In the genomic region with DNA sequence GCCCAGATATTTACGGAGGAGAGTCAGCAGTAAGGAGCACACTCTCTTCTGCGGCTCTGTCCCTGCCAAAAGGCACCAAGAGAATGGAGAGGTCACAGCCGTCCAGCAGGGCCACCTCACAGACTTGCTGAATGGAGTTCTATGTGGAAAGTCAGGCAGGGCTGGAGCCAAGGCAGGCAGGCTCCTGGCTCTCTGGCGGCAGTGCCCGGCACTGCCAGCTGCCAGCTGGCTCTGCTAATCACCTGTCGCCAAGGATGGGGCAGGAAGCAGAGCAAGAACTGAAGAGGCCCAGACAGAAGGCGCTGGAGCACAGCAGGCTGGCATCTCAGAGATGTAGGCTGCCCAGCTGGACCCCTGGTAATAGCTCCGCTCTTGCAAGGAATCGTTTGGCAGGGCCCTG, we compare ENCODE assay signal across 8 mouse cellular contexts.
DNase-seq lines count a peak whose midpoint lies in the region; ATAC-seq lines count a peak whose summit lies in the region.

No protein-coding gene starts in this region.

- no peaks in the 10 kb centered on the region for H3K9me3 ChIP-seq in kidney, embryonic 15.5 days (replicated peaks)
- H3K9me3 ChIP-seq in heart, embryonic 15.5 days (replicated peaks), result no peaks in the 10 kb centered on the region

- DNase-seq in kidney, postnatal 4 days, result peak; percentile 27 to 39
- peak; percentile 85 for DNase-seq in cerebellum, postnatal 25 days
- DNase-seq in left cerebral cortex, postnatal 10 days (ENCODE audit: extremely low spot score in 1 of 2, low spot score in 2 of 2), result peak; percentile 61 to 71
- no peak for DNase-seq in ovary, postnatal 14 days (ENCODE audit: low spot score)
- no peak for DNase-seq in c-Kit-positive CD71-positive TER-119-positive erythroid progenitor cells, embryonic 14.5 days (ENCODE audit: low spot score)
- DNase-seq in embryo, embryonic 10.5 days (ENCODE audit: low spot score), result no peak

- H3K27ac ChIP-seq in kidney, embryonic 15.5 days, result no peak overlapping the region
- H3K27ac ChIP-seq in heart, embryonic 15.5 days, result 0 out of 2 replicates have a peak overlapping the region, but pooled peaks have one; percentile 7

- H3K27me3 ChIP-seq in kidney, embryonic 15.5 days, result peaks cover 12% of the 10 kb centered on the region; the same call in 1 of the 2 replicates
- H3K27me3 ChIP-seq in heart, embryonic 15.5 days, result peaks cover 19% of the 10 kb centered on the region

- no peak overlapping the region for H3K4me2 ChIP-seq in kidney, embryonic 15.5 days
- no peak overlapping the region for H3K4me2 ChIP-seq in heart, embryonic 15.5 days

- no peaks in the 10 kb centered on the region for H3K36me3 ChIP-seq in kidney, embryonic 15.5 days
- H3K36me3 ChIP-seq in heart, embryonic 15.5 days, result no peaks in the 10 kb centered on the region

- no peak overlapping the region for H3K4me3 ChIP-seq in kidney, embryonic 15.5 days (replicated peaks)
- H3K4me3 ChIP-seq in heart, embryonic 15.5 days, result no peak overlapping the region

- H3K4me1 ChIP-seq in kidney, embryonic 15.5 days, result peaks cover 5% of the 10 kb centered on the region; the same call in 1 of the 2 replicates
- peaks cover 23% of the 10 kb centered on the region for H3K4me1 ChIP-seq in heart, embryonic 15.5 days (replicated peaks)

- 55% methylated on average over 9 of the region's 9 CpGs for WGBS in kidney, embryonic 15.5 days
- WGBS in heart, embryonic 15.5 days, result 40% methylated on average over 9 of the region's 9 CpGs

- H3K9ac ChIP-seq in kidney, embryonic 15.5 days, result no peak overlapping the region
- H3K9ac ChIP-seq in heart, embryonic 15.5 days, result no peak overlapping the region

- intact Hi-C loops in left cerebral cortex, postnatal 10 days (cut with DNase I), result no loop called here

- no peak for ATAC-seq in kidney, embryonic 15.5 days (replicated peaks; ENCODE audit: low FRiP score)
- ATAC-seq in heart, embryonic 15.5 days (replicated peaks; ENCODE audit: insufficient number of reproducible peaks, insufficient read depth, low FRiP score, low read depth), result no peak

Comparison
In these comparisons a context has a peak if more than half of its experiments do, and no peak if none do; other contexts are left out.
1. DNase-seq: peak in kidney, postnatal 4 days (2 of 2), cerebellum, postnatal 25 days (2 of 2) and left cerebral cortex, postnatal 10 days (2 of 2); none in ovary, postnatal 14 days (single experiment), c-Kit-positive CD71-positive TER-119-positive erythroid progenitor cells, embryonic 14.5 days (single experiment) and embryo, embryonic 10.5 days (single experiment).